In genomic region chr6:125096279-125096596, GRCm38 (mm10) we compare ENCODE assay signal across 8 mouse cellular contexts. TPM values are rescaled to one million over a fixed set of nuclear protein-coding genes. Genes with fewer than 3 reads are reported as not detected.
DNase-seq lines count a peak whose midpoint lies in the region; ATAC-seq and TF ChIP-seq lines count a peak whose summit lies in the region.

No protein-coding gene starts in this region.

- WGBS in heart, embryonic 14.5 days, result under 1% methylated on average over 15 of the region's 32 CpGs
- 1% methylated on average over 23 of the region's 32 CpGs for WGBS in forebrain, postnatal 0 days
- 6% methylated on average over 11 of the region's 32 CpGs for WGBS in macrophage (ENCODE audit: missing documents)

- TF ChIP-seq CTCF in forebrain, postnatal 0 days (IDR thresholded peaks at IDR 0.05; ENCODE audit: low read depth), result no peak

- peak overlapping the region; percentile 93 to 97 for H3K27ac ChIP-seq in heart, embryonic 14.5 days (replicated peaks in 1 of 2; ENCODE audit: control insufficient read depth in 1 of 2, insufficient read depth in 1 of 2, low read depth in 2 of 2, low read length in 2 of 2)
- peak overlapping the region; percentile 75 for H3K27ac ChIP-seq in ES-E14 (ENCODE audit: insufficient read depth, low read depth, low read length, poor library complexity, severe bottlenecking)
- H3K27ac ChIP-seq in forebrain, postnatal 0 days (ENCODE audit: low read depth, low read length), result peak overlapping the region; percentile 91
- no peak overlapping the region for H3K27ac ChIP-seq in macrophage

- H3K36me3 ChIP-seq in heart, embryonic 14.5 days (ENCODE audit: control insufficient read depth, insufficient read depth, low read length), result peaks cover 34% of the 10 kb centered on the region
- H3K36me3 ChIP-seq in ES-E14 (ENCODE audit: control insufficient read depth, insufficient read depth, low read length, poor library complexity, severe bottlenecking) (peaks cover 33% of the 10 kb centered on the region), macrophage (ENCODE audit: inconsistent target) (peaks cover 13% of the 10 kb centered on the region)
- peaks cover 12% of the 10 kb centered on the region for H3K36me3 ChIP-seq in forebrain, postnatal 0 days (ENCODE audit: insufficient read depth)

- peak overlapping the region; percentile 80 for H3K4me2 ChIP-seq in heart, embryonic 14.5 days (ENCODE audit: low read length)
- H3K4me2 ChIP-seq in forebrain, postnatal 0 days (ENCODE audit: low read depth), result peak overlapping the region; percentile 85

- H3K27me3 ChIP-seq in heart, embryonic 14.5 days (ENCODE audit: control insufficient read depth, insufficient read depth, low read length), result no peaks in the 10 kb centered on the region
- H3K27me3 ChIP-seq in forebrain, postnatal 0 days (ENCODE audit: insufficient read depth, low read length), result no peaks in the 10 kb centered on the region

- peak overlapping the region; percentile 97 for H3K9ac ChIP-seq in heart, embryonic 14.5 days (ENCODE audit: low read length)
- peak overlapping the region; percentile 91 for H3K9ac ChIP-seq in ES-E14 (ENCODE audit: insufficient read depth, low read depth, low read length, poor library complexity, severe bottlenecking)
- H3K9ac ChIP-seq in forebrain, postnatal 0 days, result peak overlapping the region; percentile 83

- H3K9me3 ChIP-seq in heart, embryonic 14.5 days (ENCODE audit: control insufficient read depth, low read length), result no peaks in the 10 kb centered on the region
- no peaks in the 10 kb centered on the region for H3K9me3 ChIP-seq in ES-E14 (ENCODE audit: control insufficient read depth, insufficient read depth, low read depth, low read length)
- no peaks in the 10 kb centered on the region for H3K9me3 ChIP-seq in forebrain, postnatal 0 days (ENCODE audit: low read length)

- ATAC-seq in heart, embryonic 14.5 days (ENCODE audit: insufficient number of reproducible peaks, insufficient read depth, low FRiP score, low read depth), result 0 out of 2 replicates have a peak, but pooled peaks have one; percentile 0
- peak; percentile 16; the same call in 1 of the 2 replicates for ATAC-seq in forebrain, postnatal 0 days
- ATAC-seq in monocyte, adult 5-6 weeks (replicated peaks; ENCODE audit: insufficient number of reproducible peaks, low FRiP score, low TSS enrichment, poor library complexity, severe bottlenecking), result no peak

- peaks cover 21 to 30% of the 10 kb centered on the region in 2 experiments for H3K4me1 ChIP-seq in heart, embryonic 14.5 days (ENCODE audit: control insufficient read depth in 2 of 2, insufficient read depth in 2 of 2, low read length in 2 of 2)
- H3K4me1 ChIP-seq in ES-E14 (ENCODE audit: control insufficient read depth in 2 of 2, insufficient read depth in 2 of 2, low read length in 2 of 2, poor library complexity in 1 of 2), result peaks cover 0 to 26% of the 10 kb centered on the region in 2 experiments; a peak in 2 of 4 replicates
- peaks cover 27% of the 10 kb centered on the region for H3K4me1 ChIP-seq in forebrain, postnatal 0 days (ENCODE audit: insufficient read depth)

- H3K79me2 ChIP-seq in macrophage (ENCODE audit: inconsistent target), result peaks cover 46% of the 10 kb centered on the region

- in situ Hi-C loops in ES-E14 (cut with MboI; ENCODE audit: low sequenced_read_pairs in 2 of 2, unreplicated experiment in 2 of 2), result no loop called here

- DNase-seq in heart, postnatal 25 days (ENCODE audit: low spot score), result no peak
- no peak for DNase-seq in ES-E14 (ENCODE audit: low read depth, low spot score)
- DNase-seq in forebrain, postnatal 0 days, result no peak
- DNase-seq in adrenal gland, postnatal 14 days, result no peak
- DNase-seq in right cerebral cortex, postnatal 4 days, result no peak

- intact Hi-C loops in heart, postnatal 25 days (cut with DNase I), result loop anchor here (5.0 kb wide), 1 partner anchor 36 kb away; the partner anchor contains the start of gene Nop2

- H3K4me3 ChIP-seq in heart, embryonic 14.5 days (ENCODE audit: control insufficient read depth in 1 of 2, insufficient read depth in 1 of 2, low read depth in 1 of 2, low read length in 2 of 2), result peak overlapping the region; percentile 93 to 99
- peak overlapping the region; percentile 80 to 91 for H3K4me3 ChIP-seq in ES-E14 (ENCODE audit: insufficient read depth in 1 of 2, low read depth in 1 of 2, low read length in 2 of 2, poor library complexity in 1 of 2, severe bottlenecking in 1 of 2)
- H3K4me3 ChIP-seq in forebrain, postnatal 0 days (ENCODE audit: low read depth, low read length), result peak overlapping the region; percentile 90
- H3K4me3 ChIP-seq in macrophage (ENCODE audit: inconsistent target), result peak overlapping the region; percentile 69

TF ChIP-seq in ES-E14, 5 proteins besides CTCF, POLR2A, EP300 and RAD21 (continues in another document):
- TF ChIP-seq CHD2 (IDR thresholded peaks at IDR 0.05; ENCODE audit: low read depth, low read length), result no peak

RNA-seq across cellular contexts. Expression of gene Chd4, which starts 0.5 kb away (rescaled TPM):
- polyA plus RNA-seq in heart, embryonic 14.5 days (2014; fragmentation: Nextera tagmentation; extraction: Ambion mirVana), result 58.6 and 67.4 TPM in 2 replicates
- 100 to 1,000 TPM; 111 to 116 TPM for total RNA-seq in heart, postnatal 25 days (2021)
- total RNA-seq in ES-E14 (2012; rRNA removed), result 344 and 351 TPM in 2 replicates
- total RNA-seq in forebrain, postnatal 0 days (2014; rRNA removed), result 121 and 141 TPM in 2 replicates
- polyA plus RNA-seq in forebrain, postnatal 0 days (2015; fragmentation: Nextera tagmentation; extraction: Ambion mirVana), result 53.3 and 72.6 TPM in 2 replicates
- 1,000 to 10,000 TPM in 4 of 26 experiments, 100 to 1,000 TPM in 22; 298 to 1,530 (median 519) TPM for total RNA-seq in macrophage (2018; cell fraction: chromatin; rRNA removed)
- total RNA-seq in macrophage (2018; cell fraction: cytosol; rRNA removed), result 100 to 1,000 TPM in 23 of 26 experiments, 10 to 100 TPM in 3; 83.5 to 221 (median 140) TPM
- total RNA-seq in macrophage (2018; cell fraction: nucleus; rRNA removed), result 100 to 1,000 TPM; 182 to 730 (median 272) TPM
- polyA plus RNA-seq in macrophage (2018), result 102 to 280 TPM (median 126 TPM) in 3 replicates
- 189 and 192 TPM in 2 replicates for total RNA-seq in adrenal gland, postnatal 14 days (2021)
- 275 to 395 TPM (median 283 TPM) in 3 replicates for total RNA-seq in monocyte, adult 5-6 weeks (2017)

RNA-seq across cellular contexts. Expression of gene Lpar5, which starts 28.5 kb away (rescaled TPM):
- 0.36 TPM in 1 of 2 replicates, not detected in the other for polyA plus RNA-seq in heart, embryonic 14.5 days (2014; fragmentation: Nextera tagmentation; extraction: Ambion mirVana)
- total RNA-seq in heart, postnatal 25 days (2021), result not detected
- total RNA-seq in ES-E14 (2012; rRNA removed), result 5.0 and 9.3 TPM in 2 replicates
- 0.38 and 0.71 TPM in 2 replicates for total RNA-seq in forebrain, postnatal 0 days (2014; rRNA removed)
- 0.59 and 0.61 TPM in 2 replicates for polyA plus RNA-seq in forebrain, postnatal 0 days (2015; fragmentation: Nextera tagmentation; extraction: Ambion mirVana)
- 10 to 100 TPM in 1 of 26 experiments, 1 to 10 TPM in 16, under 1 TPM in 5, not detected in 4; 0.50 to 13.9 (median 1.9) TPM for total RNA-seq in macrophage (2018; cell fraction: chromatin; rRNA removed)
- 10 to 100 TPM in 23 of 26 experiments, 1 to 10 TPM in 3; 4.7 to 33.3 (median 20.4) TPM for total RNA-seq in macrophage (2018; cell fraction: cytosol; rRNA removed)
- 10 to 100 TPM in 19 of 26 experiments, 1 to 10 TPM in 7; 1.1 to 37.2 (median 12.8) TPM for total RNA-seq in macrophage (2018; cell fraction: nucleus; rRNA removed)
- polyA plus RNA-seq in macrophage (2018), result 10.0 to 28.0 TPM (median 23.5 TPM) in 3 replicates
- total RNA-seq in adrenal gland, postnatal 14 days (2021), result 0.44 and 2.1 TPM in 2 replicates
- total RNA-seq in monocyte, adult 5-6 weeks (2017), result 3.1 to 8.7 TPM (median 3.6 TPM) in 3 replicates

RNA-seq across cellular contexts. Expression of gene Nop2, which starts 35.5 kb away (rescaled TPM):
- 35.3 and 36.6 TPM in 2 replicates for polyA plus RNA-seq in heart, embryonic 14.5 days (2014; fragmentation: Nextera tagmentation; extraction: Ambion mirVana)
- 10 to 100 TPM; 19.4 to 20.0 TPM for total RNA-seq in heart, postnatal 25 days (2021)
- total RNA-seq in ES-E14 (2012; rRNA removed), result 159 and 174 TPM in 2 replicates
- total RNA-seq in forebrain, postnatal 0 days (2014; rRNA removed), result 47.2 and 56.0 TPM in 2 replicates
- 39.6 and 43.5 TPM in 2 replicates for polyA plus RNA-seq in forebrain, postnatal 0 days (2015; fragmentation: Nextera tagmentation; extraction: Ambion mirVana)
- total RNA-seq in macrophage (2018; cell fraction: chromatin; rRNA removed), result 10 to 100 TPM; 13.1 to 74.0 (median 27.4) TPM
- 10 to 100 TPM; 10.6 to 23.4 (median 18.6) TPM for total RNA-seq in macrophage (2018; cell fraction: cytosol; rRNA removed)
- total RNA-seq in macrophage (2018; cell fraction: nucleus; rRNA removed), result 10 to 100 TPM; 10.7 to 60.1 (median 18.4) TPM
- 15.3 to 47.0 TPM (median 23.8 TPM) in 3 replicates for polyA plus RNA-seq in macrophage (2018)
- total RNA-seq in adrenal gland, postnatal 14 days (2021), result 47.0 and 53.7 TPM in 2 replicates
- 15.9 to 23.8 TPM (median 23.2 TPM) in 3 replicates for total RNA-seq in monocyte, adult 5-6 weeks (2017)

RNA-seq across cellular contexts. Expression of gene Acrbp, which starts 46.7 kb away (rescaled TPM):
- polyA plus RNA-seq in heart, embryonic 14.5 days (2014; fragmentation: Nextera tagmentation; extraction: Ambion mirVana), result 5.4 and 6.5 TPM in 2 replicates
- 1 to 10 TPM; 2.5 to 4.1 TPM for total RNA-seq in heart, postnatal 25 days (2021)
- 9.6 and 31.2 TPM in 2 replicates for total RNA-seq in ES-E14 (2012; rRNA removed)
- 11.3 and 12.2 TPM in 2 replicates for total RNA-seq in forebrain, postnatal 0 days (2014; rRNA removed)
- polyA plus RNA-seq in forebrain, postnatal 0 days (2015; fragmentation: Nextera tagmentation; extraction: Ambion mirVana), result 11.4 and 13.8 TPM in 2 replicates
- total RNA-seq in macrophage (2018; cell fraction: chromatin; rRNA removed), result 100 to 1,000 TPM in 2 of 26 experiments, 10 to 100 TPM in 21, 1 to 10 TPM in 3; 8.8 to 120 (median 49.0) TPM
- total RNA-seq in macrophage (2018; cell fraction: cytosol; rRNA removed), result 1 to 10 TPM in 14 of 26 experiments, under 1 TPM in 12; 0.10 to 6.3 (median 1.2) TPM
- total RNA-seq in macrophage (2018; cell fraction: nucleus; rRNA removed), result 10 to 100 TPM in 21 of 26 experiments, 1 to 10 TPM in 5; 7.4 to 83.3 (median 27.0) TPM
- polyA plus RNA-seq in macrophage (2018), result 1.4 to 5.9 TPM (median 3.2 TPM) in 3 replicates
- 7.5 and 8.2 TPM in 2 replicates for total RNA-seq in adrenal gland, postnatal 14 days (2021)
- 5.5 to 20.2 TPM (median 8.3 TPM) in 3 replicates for total RNA-seq in monocyte, adult 5-6 weeks (2017)

RNA-seq across cellular contexts. Expression of gene Iffo1, which starts 48.8 kb away (rescaled TPM):
- polyA plus RNA-seq in heart, embryonic 14.5 days (2014; fragmentation: Nextera tagmentation; extraction: Ambion mirVana), result 8.7 and 9.7 TPM in 2 replicates
- 10 to 100 TPM in 1 of 2 experiments, 1 to 10 TPM in 1; 7.1 to 12.0 TPM for total RNA-seq in heart, postnatal 25 days (2021)
- 15.1 and 16.5 TPM in 2 replicates for total RNA-seq in ES-E14 (2012; rRNA removed)
- total RNA-seq in forebrain, postnatal 0 days (2014; rRNA removed), result 24.6 and 28.8 TPM in 2 replicates
- polyA plus RNA-seq in forebrain, postnatal 0 days (2015; fragmentation: Nextera tagmentation; extraction: Ambion mirVana), result 12.8 and 18.3 TPM in 2 replicates
- 100 to 1,000 TPM in 16 of 26 experiments, 10 to 100 TPM in 10; 28.7 to 216 (median 130) TPM for total RNA-seq in macrophage (2018; cell fraction: chromatin; rRNA removed)
- total RNA-seq in macrophage (2018; cell fraction: cytosol; rRNA removed), result 10 to 100 TPM in 21 of 26 experiments, 1 to 10 TPM in 5; 5.2 to 23.5 (median 15.3) TPM
- total RNA-seq in macrophage (2018; cell fraction: nucleus; rRNA removed), result 100 to 1,000 TPM in 6 of 26 experiments, 10 to 100 TPM in 20; 19.8 to 149 (median 68.8) TPM
- polyA plus RNA-seq in macrophage (2018), result 14.3 to 29.7 TPM (median 18.2 TPM) in 3 replicates
- 18.6 and 25.0 TPM in 2 replicates for total RNA-seq in adrenal gland, postnatal 14 days (2021)
- 15.5 to 29.7 TPM (median 16.2 TPM) in 3 replicates for total RNA-seq in monocyte, adult 5-6 weeks (2017)
